Mouse (Mus musculus): ENCODE results near the gene Senp1.
A peak's percentile ranks its signal among the peaks of the same experiment; 100 is the strongest.

Senp1 gene

DNA sequence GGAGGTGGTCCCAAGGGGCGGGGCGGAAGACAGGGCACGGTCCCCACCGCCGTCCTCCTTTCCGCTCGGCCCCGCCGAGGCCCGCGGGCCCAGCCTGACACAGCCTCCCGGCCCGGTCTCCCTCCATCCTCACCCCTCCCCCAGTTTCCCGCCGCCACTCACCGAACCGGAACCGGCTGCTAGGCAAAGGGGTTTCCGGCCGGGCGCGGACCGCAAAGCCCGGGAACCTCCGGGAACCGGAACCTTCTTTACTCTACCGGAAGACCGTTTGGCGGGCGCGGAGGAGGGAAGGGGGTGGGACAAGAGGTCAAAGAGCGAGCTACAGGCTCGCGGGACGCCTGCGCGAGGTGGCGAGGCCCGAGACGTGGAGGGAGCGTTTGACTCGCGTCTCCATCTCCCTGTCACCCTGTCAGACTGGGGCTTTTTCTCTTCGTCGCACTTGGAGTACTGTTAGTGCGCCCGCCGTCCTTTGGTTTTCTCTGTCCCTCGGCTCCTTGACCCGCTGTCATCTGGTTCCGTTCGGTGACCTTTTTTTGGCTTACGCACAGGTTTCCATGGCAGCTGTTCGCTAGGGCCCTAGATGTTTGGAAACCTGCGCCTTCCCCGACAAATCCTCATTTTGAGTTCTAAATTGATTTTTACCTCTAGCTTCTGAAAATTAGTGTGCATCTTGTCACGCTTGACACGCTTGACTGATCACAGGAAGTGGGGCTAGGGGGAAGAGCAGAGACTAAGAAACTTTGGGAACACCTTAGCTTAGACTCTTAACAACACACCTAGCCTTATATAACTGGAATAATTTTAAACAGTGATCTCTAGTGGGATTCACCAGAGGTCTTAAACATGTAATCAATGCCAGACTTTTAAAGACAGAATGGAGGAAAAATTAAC, at the start of gene Senp1:
TSS of gene Senp1 (minus strand) at position 624 of the 891 bp plus-strand sequence.
- DNase-seq (ENCODE audit: low read depth, low spot score), result peak; percentile 91

DNA sequence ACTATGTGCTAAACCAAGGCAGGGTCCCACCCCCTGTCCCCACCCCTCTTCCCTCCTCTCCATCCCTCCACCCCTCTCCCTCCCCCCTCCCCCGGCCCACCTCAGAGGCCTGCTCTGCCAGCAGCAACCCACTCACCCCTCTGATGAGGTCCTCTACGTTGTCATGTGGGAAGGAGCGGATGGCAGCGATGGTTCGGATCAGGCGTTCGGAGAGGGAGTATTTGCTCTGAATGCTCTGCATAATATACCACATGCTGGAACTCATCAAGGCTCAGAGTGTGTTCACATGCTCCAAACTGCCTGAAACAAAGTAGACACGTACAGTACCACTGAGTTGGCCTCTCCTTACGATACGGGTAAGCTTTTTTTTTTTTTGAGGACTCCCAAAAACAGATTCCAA, 49.0 kb upstream of the Senp1 start:
- no peak for DNase-seq (ENCODE audit: low read depth, low spot score)

DNA sequence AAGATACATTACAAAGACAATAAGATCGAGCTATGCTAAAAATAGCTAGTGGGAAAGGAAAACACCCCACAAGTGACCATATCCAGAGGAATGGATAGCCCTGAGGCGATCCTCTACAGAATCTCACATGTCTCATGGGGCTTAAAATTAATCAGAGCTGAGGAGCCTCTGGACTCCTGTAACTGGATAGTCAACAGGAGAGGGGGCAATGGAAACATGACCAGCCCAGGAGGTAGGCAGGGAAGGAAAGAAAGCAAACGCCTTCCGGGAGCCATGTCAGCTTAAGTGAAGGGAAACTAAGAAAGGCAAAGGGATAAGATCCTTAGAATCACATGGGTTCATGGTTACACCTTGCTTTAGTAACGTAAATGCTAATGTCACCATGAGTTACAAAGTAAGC, 47.3 kb upstream of the Senp1 start:
- DNase-seq (ENCODE audit: low read depth, low spot score), result no peak

GRCm38 (mm10) chr15:98139763-98140162, 46.2 kb upstream of the Senp1 start:
- DNase-seq (ENCODE audit: low read depth, low spot score), result no peak

DNA sequence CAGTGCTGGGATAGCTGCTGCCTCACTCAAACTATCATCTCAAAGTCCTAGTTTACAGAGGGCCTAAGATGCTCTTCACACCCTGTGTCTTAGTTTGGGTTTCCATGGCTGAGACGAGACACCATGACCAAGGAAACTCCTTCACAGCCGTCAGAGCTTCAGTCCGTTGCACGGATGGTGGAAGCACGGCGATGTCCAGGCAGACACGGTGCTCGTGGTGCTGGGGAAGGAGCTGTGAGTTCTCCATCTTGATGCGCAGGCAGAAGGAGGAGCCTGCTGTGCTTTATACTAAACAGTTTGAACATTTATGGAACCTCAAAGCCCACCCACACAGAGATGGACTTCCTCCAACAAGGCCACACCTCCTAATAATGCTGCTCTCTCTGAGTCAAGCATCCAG, 43.3 kb upstream of the Senp1 start:
- no peak for DNase-seq (ENCODE audit: low read depth, low spot score)

GRCm38 (mm10) chr15:98135671-98136070, 42.1 kb upstream of the Senp1 start:
- DNase-seq (ENCODE audit: low read depth, low spot score), result no peak

DNA sequence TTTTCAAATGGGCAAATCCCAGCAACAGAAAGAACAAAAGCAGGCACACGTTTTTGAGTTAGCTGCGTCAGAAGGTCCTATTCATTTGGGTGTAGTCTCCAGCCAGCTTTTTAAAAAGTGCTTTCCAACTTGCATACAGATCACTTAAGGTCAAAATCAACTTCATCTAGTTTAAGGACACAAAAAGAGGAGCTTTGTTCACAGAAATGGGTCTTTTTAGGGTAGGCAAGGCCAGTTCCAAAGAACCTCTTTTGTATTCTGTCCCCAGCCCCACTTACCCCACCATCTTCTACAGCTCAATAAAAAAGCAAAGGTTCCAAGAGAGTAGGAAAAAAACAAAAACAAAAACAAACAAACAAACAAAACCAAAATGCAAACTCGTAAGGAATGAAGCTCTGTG, 41.1 kb upstream of the Senp1 start:
- no peak for DNase-seq (ENCODE audit: low read depth, low spot score)

DNA sequence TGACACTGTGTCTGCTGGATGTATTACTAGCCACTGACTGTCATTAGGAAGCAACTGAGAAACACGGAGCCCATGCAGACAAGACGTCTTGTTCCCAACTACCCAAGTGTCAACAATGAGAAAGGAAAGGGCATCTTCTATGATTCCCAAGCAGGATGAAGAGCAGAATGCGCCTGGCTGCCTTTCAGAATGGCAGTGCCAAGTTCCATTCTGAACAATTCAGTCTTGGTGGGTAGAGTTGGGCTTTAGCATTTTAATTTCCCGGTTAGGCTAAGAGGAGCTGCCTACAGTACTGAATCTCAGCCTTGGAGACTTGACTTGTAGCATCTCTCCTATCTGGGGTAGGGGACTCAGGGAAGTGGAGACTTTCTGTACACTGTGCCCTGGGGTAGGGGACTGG, 40.5 kb upstream of the Senp1 start:
- no peak for DNase-seq (ENCODE audit: low read depth, low spot score)

DNA sequence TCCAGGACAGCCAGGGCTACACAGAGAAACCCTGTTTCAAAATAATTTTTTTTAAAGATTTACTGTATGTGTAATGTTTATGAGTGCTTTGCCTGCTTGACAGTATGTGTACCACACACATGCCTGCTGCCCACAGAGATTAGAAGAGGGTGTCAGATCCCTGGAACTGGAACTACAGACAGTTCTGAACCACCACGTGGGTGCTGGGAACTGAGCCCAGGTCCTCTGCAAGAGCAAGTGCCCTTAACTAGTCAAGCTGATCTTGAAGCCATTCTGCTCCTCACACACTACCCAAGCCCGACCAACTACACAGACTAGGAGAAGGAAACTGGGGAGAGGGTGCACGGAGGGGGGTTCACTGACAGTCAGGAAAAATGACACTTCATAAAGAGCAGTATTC, 39.9 kb upstream of the Senp1 start:
- no peak for DNase-seq (ENCODE audit: low read depth, low spot score)

GRCm38 (mm10) chr15:98131942-98132655, 38.6 kb upstream of the Senp1 start:
- no peak for DNase-seq (ENCODE audit: low read depth, low spot score)

DNA sequence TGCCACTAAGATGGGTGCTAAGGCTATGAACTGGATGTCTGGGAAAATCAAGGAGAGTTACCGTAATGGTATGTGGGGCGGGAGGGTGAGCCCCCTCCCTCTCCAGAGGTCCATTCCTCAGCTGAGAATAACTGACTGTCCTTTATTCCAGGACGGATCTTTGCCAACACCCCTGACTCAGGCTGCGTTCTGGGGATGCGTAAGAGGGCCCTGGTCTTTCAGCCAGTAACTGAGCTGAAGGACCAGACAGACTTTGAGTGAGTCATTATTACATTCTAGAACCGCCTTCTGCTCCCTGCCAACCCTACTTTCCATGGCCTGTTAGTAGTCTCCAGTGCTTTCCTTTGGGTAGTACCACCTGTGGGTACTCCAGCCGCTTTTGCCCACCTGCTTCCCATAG, 37.9 kb upstream of the Senp1 start:
- no peak for DNase-seq (ENCODE audit: low read depth, low spot score)

GRCm38 (mm10) chr15:98131001-98131400, 37.5 kb upstream of the Senp1 start:
- DNase-seq (ENCODE audit: low read depth, low spot score), result no peak

GRCm38 (mm10) chr15:98120831-98121230, 27.3 kb upstream of the Senp1 start:
- no peak for DNase-seq (ENCODE audit: low read depth, low spot score)

DNA sequence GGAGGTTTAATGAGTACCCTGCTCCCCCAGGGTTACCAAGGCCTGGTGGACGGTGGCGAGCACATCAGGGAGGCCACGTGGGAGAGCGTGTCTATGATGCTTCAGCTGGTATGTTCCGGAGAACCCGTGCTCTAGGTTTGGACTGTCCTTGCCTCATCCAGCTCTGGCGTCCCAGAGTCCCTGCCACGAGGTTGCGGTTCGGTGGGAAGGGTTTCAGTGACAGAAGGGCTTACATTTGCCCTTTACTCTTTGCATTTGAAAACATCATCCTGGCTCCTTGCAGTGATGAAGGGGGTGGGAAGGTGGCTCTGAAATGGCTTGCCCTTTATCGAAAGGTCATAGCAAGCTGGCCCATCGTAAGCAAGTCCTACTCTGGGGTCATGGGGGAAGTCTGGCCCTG, 25.8 kb upstream of the Senp1 start:
- DNase-seq (ENCODE audit: low read depth, low spot score), result no peak

DNA sequence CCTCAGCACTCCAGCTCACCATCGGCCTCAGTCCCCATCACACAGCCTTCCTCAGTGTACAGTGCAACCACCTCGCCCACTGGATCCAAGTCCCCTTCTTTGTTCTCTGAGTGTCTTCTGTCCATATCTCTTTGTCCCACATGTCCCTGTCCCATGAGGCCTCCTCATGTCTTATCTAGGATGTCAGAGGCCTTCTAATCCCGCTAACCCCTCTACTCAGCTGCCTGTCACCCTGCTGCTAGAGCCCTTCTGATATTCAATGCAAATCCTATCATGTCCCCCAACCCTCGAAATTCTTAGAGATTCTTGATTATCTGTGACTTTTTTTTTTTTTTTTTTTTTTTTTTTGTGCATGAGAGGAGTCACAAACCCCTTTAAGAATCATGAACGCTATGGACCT, 22.7 kb upstream of the Senp1 start:
- DNase-seq (ENCODE audit: low read depth, low spot score), result no peak

DNA sequence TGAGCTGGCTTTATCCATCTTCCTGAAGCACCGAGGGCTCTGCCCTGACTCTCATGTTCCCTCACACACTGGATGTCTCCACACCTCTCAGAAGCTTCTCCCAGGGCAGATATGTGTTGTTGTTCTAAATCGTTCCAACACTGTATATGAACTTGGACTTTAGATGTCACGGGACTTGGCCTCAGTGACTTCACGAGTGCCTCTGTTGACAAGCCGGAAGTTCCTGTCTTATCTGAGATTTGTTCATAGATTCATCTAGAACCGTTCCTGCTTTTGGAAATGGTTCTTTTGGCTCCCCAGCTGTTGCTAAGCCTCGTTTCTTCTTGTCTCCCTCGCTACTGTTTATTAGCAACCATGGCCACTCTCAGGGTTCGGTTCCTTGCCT, 22.2 kb upstream of the Senp1 start:
- no peak for DNase-seq (ENCODE audit: low read depth, low spot score)

GRCm38 (mm10) chr15:98114852-98115778, 21.6 kb upstream of the Senp1 start:
- DNase-seq (ENCODE audit: low read depth, low spot score), result no peak

DNA sequence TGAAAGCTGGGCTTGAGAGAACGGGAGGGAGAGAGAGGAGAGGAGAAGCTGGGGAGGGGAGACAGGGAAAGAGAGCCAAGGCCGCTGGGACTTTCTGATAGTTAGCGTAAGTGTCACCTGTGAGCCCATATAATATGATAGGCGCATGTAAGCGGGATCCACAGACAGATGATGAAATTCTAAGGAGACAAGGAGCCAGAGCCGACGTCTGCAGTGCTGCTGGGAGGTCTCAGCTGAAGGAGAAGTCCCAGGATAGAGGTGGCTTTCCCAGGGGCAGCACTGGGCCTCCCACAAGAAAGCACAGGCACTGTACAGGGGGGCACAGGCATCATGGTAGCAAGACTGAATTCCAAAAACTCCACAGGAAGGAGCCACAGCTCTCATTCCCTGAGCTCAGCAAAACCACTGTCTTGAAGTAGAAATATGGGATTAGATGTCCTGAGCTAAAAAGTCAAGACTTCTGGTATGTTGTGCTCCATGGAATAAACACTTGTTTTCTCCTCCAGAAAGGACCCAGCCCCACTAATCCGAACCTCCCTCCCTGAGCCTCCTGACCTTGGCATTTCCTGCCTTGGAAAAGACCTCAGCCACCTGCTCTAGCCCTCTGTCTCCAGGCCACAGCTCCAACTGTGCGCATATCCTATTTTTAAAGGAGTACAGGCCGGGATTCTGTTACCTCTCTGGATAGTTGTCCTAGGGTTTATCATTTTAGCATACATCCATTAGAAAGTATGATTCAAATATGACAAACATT, 20.7 kb upstream of the Senp1 start:
- DNase-seq (ENCODE audit: low read depth, low spot score), result no peak

DNA sequence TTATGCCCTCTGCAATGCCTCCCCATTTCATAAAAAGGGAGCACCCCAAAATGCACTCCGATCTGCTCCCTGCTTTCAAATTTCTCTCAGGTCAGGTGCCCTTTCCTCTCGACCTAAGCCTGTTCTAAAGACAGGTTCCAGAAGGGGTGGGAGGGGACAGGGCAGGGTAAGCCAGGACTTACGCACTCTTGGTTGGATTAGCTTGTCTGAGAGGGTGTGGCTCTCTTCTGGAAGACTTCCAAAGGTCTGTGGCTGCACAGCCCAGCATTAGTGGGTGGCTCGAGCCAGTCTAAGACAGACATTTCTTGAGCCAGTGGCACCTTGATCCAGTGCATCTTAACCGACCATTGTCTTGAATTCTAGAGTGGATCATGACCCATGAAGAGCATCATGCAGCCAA, 18.2 kb upstream of the Senp1 start:
- no peak for DNase-seq (ENCODE audit: low read depth, low spot score)

DNA sequence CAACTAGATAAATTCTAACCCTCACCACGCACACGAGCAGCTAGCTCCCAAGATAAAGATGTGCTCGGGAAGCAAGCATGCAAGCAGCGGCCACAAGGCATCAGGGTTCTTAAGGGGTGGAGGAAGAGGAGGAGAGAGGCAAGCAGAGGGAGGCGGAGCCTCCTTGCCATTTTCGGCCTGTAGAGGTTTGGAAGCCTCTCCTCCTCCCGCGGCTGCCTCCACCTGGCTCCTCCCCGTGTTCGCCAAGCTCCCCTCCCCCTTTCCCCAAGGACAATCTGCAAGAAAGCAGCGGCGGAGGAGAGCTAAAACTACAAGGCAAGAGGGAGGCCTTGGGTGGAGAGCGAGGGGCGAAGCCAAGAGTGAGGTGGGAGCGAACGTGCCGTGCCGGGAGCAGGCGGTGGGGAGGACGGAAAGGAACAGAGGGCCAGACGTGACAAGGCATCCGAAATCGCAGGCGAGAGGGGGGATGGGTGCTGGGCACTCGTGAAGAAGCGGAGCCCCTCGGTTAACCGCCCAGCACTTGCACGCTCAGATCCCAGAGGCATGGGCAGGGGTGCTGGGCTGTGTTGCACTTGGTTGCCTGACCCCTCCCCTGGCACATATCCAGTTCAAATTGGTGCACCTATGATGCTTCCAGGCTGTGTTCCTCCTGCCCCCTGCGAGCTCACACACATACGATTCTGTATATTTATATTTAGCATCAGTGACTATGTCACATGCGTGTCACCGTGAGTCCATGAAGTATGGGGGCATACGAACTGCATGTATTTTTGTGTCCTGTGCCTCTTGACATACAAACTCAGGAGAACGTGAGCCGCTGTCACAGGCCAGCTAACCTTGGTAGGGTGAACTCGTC, 15.0 kb upstream of the Senp1 start:
- peak; percentile 83 for DNase-seq (ENCODE audit: low read depth, low spot score)
